In the genomic region with DNA sequence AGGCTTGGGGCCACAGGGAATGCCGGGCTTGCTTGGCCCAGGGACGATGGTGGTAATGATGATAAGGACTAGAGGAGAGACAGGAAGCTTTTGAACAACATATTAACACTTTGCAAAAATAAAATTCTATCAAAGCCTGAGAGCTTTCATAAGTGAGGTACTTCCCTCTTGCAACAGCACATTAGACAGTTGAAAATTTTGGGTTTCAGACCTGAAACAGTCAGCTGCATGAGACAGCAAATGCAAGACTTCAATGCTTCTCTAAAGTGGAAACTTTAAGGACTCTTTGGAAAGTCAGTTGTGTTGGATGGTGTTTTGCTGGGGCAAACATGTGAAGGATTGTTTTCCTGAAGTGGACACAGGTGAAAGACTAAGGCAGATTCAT, we compare ENCODE assay signal across 26 mouse cellular contexts. TPM values are rescaled to one million over a fixed set of nuclear protein-coding genes. Genes with fewer than 3 reads are reported as not detected.
DNase-seq lines count a peak whose midpoint lies in the region; ATAC-seq lines count a peak whose summit lies in the region.
"Had no signal": no experiment of that assay in that cellular context is flagged by ENCODE, and none has a peak within 500 bp of the region (broad histone marks: within the 10 kb centered on the region; RNA-seq: fewer than 3 reads in every experiment).

No protein-coding gene starts in this region.

- H3K36me3 ChIP-seq in hindbrain, embryonic 15.5 days: no peaks in the 10 kb centered on the region
- H3K36me3 ChIP-seq in hindbrain, embryonic 10.5 days: no peaks in the 10 kb centered on the region
- H3K36me3 ChIP-seq in midbrain, embryonic 14.5 days (ENCODE audit: control insufficient read depth, insufficient read depth, low read length): no peaks in the 10 kb centered on the region
- no peaks in the 10 kb centered on the region for H3K36me3 ChIP-seq in midbrain, embryonic 10.5 days
- H3K36me3 ChIP-seq: forebrain, embryonic 10.5 days; G1E; intestine, embryonic 15.5 days had no signal

- no peaks in the 10 kb centered on the region for H3K27me3 ChIP-seq in hindbrain, embryonic 15.5 days
- no peaks in the 10 kb centered on the region for H3K27me3 ChIP-seq in hindbrain, embryonic 10.5 days (ENCODE audit: insufficient read depth, poor library complexity, severe bottlenecking)
- no peaks in the 10 kb centered on the region for H3K27me3 ChIP-seq in midbrain, embryonic 14.5 days (ENCODE audit: control insufficient read depth, insufficient read depth, low read length)
- H3K27me3 ChIP-seq in midbrain, embryonic 10.5 days (ENCODE audit: low read depth, poor library complexity, severe bottlenecking): no peaks in the 10 kb centered on the region
- H3K27me3 ChIP-seq: CH12.LX; forebrain, embryonic 13.5 days; intestine, embryonic 15.5 days; Patski had no signal

- no peaks in the 10 kb centered on the region for H3K9me3 ChIP-seq in hindbrain, embryonic 15.5 days
- H3K9me3 ChIP-seq in hindbrain, embryonic 10.5 days: no peaks in the 10 kb centered on the region
- H3K9me3 ChIP-seq in midbrain, embryonic 14.5 days (ENCODE audit: control insufficient read depth, low read length): no peaks in the 10 kb centered on the region
- no peaks in the 10 kb centered on the region for H3K9me3 ChIP-seq in midbrain, embryonic 10.5 days (replicated peaks)
- H3K9me3 ChIP-seq: forebrain, embryonic 10.5 days; forebrain, embryonic 13.5 days; G1E; intestine, embryonic 15.5 days had no signal

- no peak overlapping the region for H3K4me3 ChIP-seq in hindbrain, embryonic 15.5 days
- H3K4me3 ChIP-seq in hindbrain, embryonic 10.5 days: no peak overlapping the region
- no peak overlapping the region for H3K4me3 ChIP-seq in midbrain, embryonic 14.5 days (replicated peaks; ENCODE audit: low read depth, low read length)
- no peak overlapping the region for H3K4me3 ChIP-seq in midbrain, embryonic 10.5 days
- H3K4me3 ChIP-seq: forebrain, embryonic 10.5 days; forebrain, embryonic 13.5 days; intestine, embryonic 15.5 days had no signal

- H3K4me2 ChIP-seq in hindbrain, embryonic 15.5 days: no peak overlapping the region
- no peak overlapping the region for H3K4me2 ChIP-seq in midbrain, embryonic 14.5 days (ENCODE audit: low read length)
- H3K4me2 ChIP-seq: forebrain, embryonic 13.5 days; heart, embryonic 11.5 days; hindbrain, embryonic 14.5 days; intestine, embryonic 15.5 days had no signal

- H3K27ac ChIP-seq in hindbrain, embryonic 15.5 days (replicated peaks): 0 out of 2 replicates have a peak overlapping the region, but pooled peaks have one; percentile 35
- no peak overlapping the region for H3K27ac ChIP-seq in hindbrain, embryonic 10.5 days
- H3K27ac ChIP-seq in midbrain, embryonic 14.5 days (replicated peaks; ENCODE audit: low read depth, low read length): peak overlapping the region; percentile 55; the same call in 1 of the 2 replicates
- H3K27ac ChIP-seq in midbrain, embryonic 10.5 days (replicated peaks): no peak overlapping the region
- H3K27ac ChIP-seq: forebrain, embryonic 10.5 days; forebrain, embryonic 13.5 days; hindbrain, embryonic 14.5 days; intestine, embryonic 15.5 days had no signal

- peaks cover 12% of the 10 kb centered on the region; the same call in 1 of the 2 replicates for H3K4me1 ChIP-seq in hindbrain, embryonic 15.5 days (replicated peaks)
- H3K4me1 ChIP-seq in hindbrain, embryonic 10.5 days (replicated peaks): no peaks in the 10 kb centered on the region
- H3K4me1 ChIP-seq in midbrain, embryonic 14.5 days (ENCODE audit: control insufficient read depth, insufficient read depth, low read length): 0 out of 2 replicates have a peak, but pooled peaks cover 7% of the 10 kb centered on the region
- no peaks in the 10 kb centered on the region for H3K4me1 ChIP-seq in midbrain, embryonic 10.5 days
- H3K4me1 ChIP-seq: forebrain, embryonic 10.5 days; intestine, embryonic 15.5 days had no signal

- no peak for ATAC-seq in hindbrain, embryonic 15.5 days (ENCODE audit: low FRiP score, low read depth)
- ATAC-seq in midbrain, embryonic 14.5 days (ENCODE audit: low FRiP score, low TSS enrichment): no peak
- ATAC-seq in common myeloid progenitor, adult 5-6 weeks (replicated peaks; ENCODE audit: low read depth, poor library complexity, severe bottlenecking): peak; percentile 65; the same call in 1 of the 2 replicates
- ATAC-seq in megakaryocyte progenitor cell, adult 5-6 weeks (replicated peaks; ENCODE audit: poor library complexity): peak; percentile 42; the same call in 1 of the 2 replicates
- ATAC-seq: intestine, embryonic 15.5 days; Patski had no signal

- WGBS in hindbrain, embryonic 15.5 days: 92% methylated on average over 2 of the region's 2 CpGs
- 94% methylated on average over 2 of the region's 2 CpGs for WGBS in hindbrain, embryonic 10.5 days
- WGBS in midbrain, embryonic 14.5 days: 91% methylated on average over 2 of the region's 2 CpGs
- 83% methylated on average over 2 of the region's 2 CpGs for WGBS in midbrain, embryonic 10.5 days

- H3K9ac ChIP-seq in hindbrain, embryonic 15.5 days: no peak overlapping the region
- no peak overlapping the region for H3K9ac ChIP-seq in midbrain, embryonic 14.5 days (replicated peaks; ENCODE audit: low read length)
- H3K9ac ChIP-seq: forebrain, embryonic 13.5 days; hindbrain, embryonic 14.5 days; intestine, embryonic 15.5 days had no signal

- no peak for DNase-seq in hindbrain, embryonic 10.5 days (ENCODE audit: low spot score)
- DNase-seq in midbrain, embryonic 14.5 days: no peak
- no peak for DNase-seq in midbrain, embryonic 10.5 days (ENCODE audit: low spot score)
- no peak for DNase-seq in T-cell, adult 2 months (ENCODE audit: low spot score)
- DNase-seq: B cell, adult 2 months; cerebellum, adult 11 months; cerebellum, adult 9-11 months; gastrocnemius, postnatal 14 days had no signal

RNA-seq across cellular contexts. Expression of gene Gm14085, which starts 48.1 kb away (rescaled TPM):
- polyA plus RNA-seq in hindbrain, embryonic 15.5 days (2015; fragmentation: Nextera tagmentation; extraction: Ambion mirVana): 0.09 TPM in 1 of 2 replicates, not detected in the other
- polyA plus RNA-seq in hindbrain, embryonic 10.5 days (2016; fragmentation: Nextera tagmentation; extraction: Ambion mirVana): not detected in 2 replicates
- polyA plus RNA-seq in midbrain, embryonic 14.5 days (2014; fragmentation: Nextera tagmentation; extraction: Ambion mirVana): not detected in 2 replicates
- polyA plus RNA-seq in midbrain, embryonic 10.5 days (2016; fragmentation: Nextera tagmentation; extraction: Ambion mirVana): not detected in 2 replicates
- 0.41 and 0.97 TPM in 2 replicates for total RNA-seq in common myeloid progenitor, adult 5-6 weeks (2017)
- total RNA-seq in megakaryocyte progenitor cell, adult 5-6 weeks (2015): 5.7 and 7.1 TPM in 2 replicates
- total RNA-seq in megakaryocyte progenitor cell, adult 5-6 weeks (2017): 6.9 and 10.2 TPM in 2 replicates
- total RNA-seq: CH12.LX; hematopoietic stem cell, adult 5-6 weeks had no signal
- polyA plus RNA-seq: cerebellum, adult 2 months; embryonic facial prominence, embryonic 11.5 days; embryonic facial prominence, embryonic 14.5 days; forebrain, embryonic 10.5 days; forebrain, embryonic 13.5 days; forebrain, embryonic 16.5 days; heart, embryonic 11.5 days; heart, embryonic 14.5 days; heart, postnatal 0 days; hindbrain, embryonic 14.5 days; Patski had no signal

Comparison
In these comparisons a context has a peak if more than half of its experiments do, and no peak if none do; other contexts are left out.
1. H3K27ac ChIP-seq: peak in hindbrain, embryonic 15.5 days (single experiment) and midbrain, embryonic 14.5 days (single experiment); none in hindbrain, embryonic 10.5 days (single experiment) and midbrain, embryonic 10.5 days (single experiment).
2. ATAC-seq: peak in common myeloid progenitor, adult 5-6 weeks (single experiment) and megakaryocyte progenitor cell, adult 5-6 weeks (single experiment); none in hindbrain, embryonic 15.5 days (single experiment) and midbrain, embryonic 14.5 days (single experiment).